Mouse (Mus musculus) lung, adult 2 months (tissue): ENCODE measurements around the gene Kif1a.

Source experiments
- CTCF ChIP-seq: fragments of 200-500 bp; IDR thresholded peaks from 2 replicates; pipeline ENCODE4 v1.5.1; 2011; ENCODE audit warnings: mild to moderate bottlenecking, low read length, control low read depth; ENCODE audit not compliant: insufficient read depth
- POLR2A ChIP-seq: fragments of 200-500 bp; IDR thresholded peaks from 2 replicates; pipeline ENCODE4 v1.6.1; 2011; ENCODE audit warnings: low read depth, mild to moderate bottlenecking, control low read depth, low read length, borderline replicate concordance; ENCODE audit errors: extremely low read depth

GRCm38 (mm10) chr1:93071487-93071971 is 30.2 kb downstream of the Kif1a start:
- TF ChIP-seq CTCF (no peak), POLR2A (no peak)
